Mouse (Mus musculus) embryo, embryonic 9.5 days (tissue): ENCODE data around the gene 2610021A01Rik.
A peak's percentile ranks its signal among the peaks of the same experiment; 100 is the strongest.
"Not testable (repeated sequence)": the region's sequence is repeated elsewhere in the genome, so short reads cannot be mapped to it uniquely, and the experiment has no call there.

ENCODE experiments used
- DNase-seq: peaks from one replicate; pipeline ENCODE4 v3.0.0-alpha.2; 2017; ENCODE audit errors: extremely low spot score

The 2610021A01Rik gene

DNA sequence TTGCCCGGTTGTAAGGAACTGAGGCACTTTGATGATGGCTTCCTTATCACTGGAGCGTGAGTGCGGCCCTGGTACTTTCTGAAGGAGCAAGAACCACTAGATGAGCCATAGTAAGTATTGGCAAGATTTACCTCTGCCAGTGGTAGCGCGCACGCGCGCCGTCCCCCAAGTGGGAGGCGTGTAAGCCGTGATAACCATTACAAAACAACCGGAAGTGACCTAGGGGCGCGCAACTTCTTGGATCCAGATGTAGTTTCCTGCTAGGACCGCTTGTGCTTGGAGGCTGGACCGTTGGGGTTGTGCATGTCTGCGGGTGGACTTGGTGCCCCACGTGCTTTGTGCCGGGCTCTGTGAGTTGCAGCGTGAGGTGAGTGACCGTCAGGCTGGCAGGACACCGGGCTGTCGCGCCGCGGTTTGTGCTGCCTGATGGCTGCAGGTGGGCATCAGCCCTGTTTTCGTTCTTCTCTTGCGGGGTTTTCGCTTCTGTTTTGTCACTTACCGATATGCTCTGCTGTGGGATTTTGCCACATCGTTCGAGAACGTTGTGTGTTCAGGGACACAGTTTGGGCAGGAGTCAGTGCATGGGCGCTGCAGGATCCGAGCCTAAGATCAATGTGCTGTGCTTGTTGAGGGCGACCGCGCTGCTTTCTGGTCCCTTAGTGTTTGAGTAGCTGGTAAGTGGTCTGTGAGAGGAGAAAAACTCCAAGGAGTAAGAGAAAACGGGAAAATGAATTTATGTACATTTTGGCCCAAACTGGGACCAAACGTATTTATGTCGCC, at the start of gene 2610021A01Rik:
TSS of gene 2610021A01Rik (plus strand) at position 197 of the 780 bp plus-strand sequence.
- peak; percentile 87 for DNase-seq

DNA sequence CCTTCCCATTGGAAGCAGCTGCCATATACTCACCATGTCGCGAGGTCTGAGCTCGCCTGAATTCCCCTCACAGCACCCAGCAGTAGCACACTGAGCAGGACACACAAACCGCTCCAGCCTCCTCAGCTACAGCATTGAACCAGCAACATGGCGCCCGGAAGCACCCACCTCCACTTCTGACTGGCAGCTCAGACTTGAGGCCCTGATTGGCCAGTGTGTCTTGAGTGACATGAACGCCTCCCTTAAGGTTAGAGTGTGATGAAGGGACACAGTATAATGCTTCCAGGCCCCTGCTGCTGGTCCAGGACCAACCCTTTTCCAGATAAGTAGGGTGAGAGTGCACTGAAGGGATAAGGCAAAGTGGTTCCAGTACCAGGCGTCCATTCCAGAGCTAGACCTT, 38.3 kb upstream of the 2610021A01Rik start:
- no peak for DNase-seq

DNA sequence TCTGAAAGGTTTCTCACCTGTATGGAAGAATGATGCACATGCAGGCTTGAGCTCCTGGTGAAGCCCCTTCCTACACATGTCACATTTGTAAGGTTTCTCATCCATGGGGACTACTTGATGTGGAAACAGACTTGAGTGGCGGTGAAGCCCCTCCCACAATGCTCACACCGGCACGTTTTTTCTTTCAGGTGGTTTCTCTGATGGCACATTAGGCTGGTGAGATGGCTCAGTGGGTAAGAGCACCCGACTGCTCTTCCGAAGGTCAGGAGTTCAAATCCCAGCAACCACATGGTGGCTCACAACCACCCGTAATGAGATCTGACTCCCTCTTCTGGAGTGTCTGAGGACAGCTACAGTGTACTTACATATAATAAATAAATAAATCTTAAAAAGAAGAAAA, 25.5 kb upstream of the 2610021A01Rik start, which contains the start of gene Gm6871:
TSS of gene Gm6871 (minus strand) at position 101 of the 400 bp plus-strand sequence.
- DNase-seq: not testable (repeated sequence)

DNA sequence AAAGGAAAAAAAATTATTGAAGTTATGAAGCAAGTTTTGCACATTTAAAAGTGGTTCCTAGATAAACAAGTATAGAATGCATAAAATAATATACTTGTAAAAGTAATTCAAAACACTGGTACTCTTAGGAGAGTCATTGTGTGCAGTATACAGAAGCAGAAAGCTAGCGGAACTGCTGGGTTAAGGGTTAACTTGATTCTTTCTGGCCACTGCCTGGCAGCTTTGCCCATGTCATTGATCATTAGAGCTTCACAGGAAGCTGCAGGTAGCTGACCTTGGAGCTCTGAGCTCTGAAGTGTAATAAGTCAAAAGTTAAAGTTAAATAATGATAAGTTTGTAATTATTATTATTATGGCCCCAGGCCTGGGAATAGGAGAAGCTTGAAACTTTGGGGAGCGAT, 21.1 kb upstream of the 2610021A01Rik start:
- no peak for DNase-seq

DNA sequence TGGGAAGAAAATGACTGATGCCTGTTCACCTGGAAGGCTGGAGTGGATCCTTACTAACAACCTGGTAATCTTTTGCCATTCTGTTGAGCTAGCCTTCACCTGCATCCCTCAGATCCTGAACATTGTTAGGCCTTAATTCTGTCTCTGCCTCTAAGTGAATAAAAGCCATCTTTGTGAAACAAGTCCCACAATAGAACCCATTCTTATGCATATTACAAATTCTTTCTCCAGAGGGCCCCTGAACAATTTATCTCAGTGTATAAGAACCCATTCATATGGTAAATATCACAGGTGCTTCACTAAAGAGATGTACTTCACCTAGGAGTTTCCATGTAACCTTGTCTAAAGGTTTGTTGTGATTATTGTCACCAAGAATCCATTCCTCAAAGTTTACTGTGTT, 17.0 kb upstream of the 2610021A01Rik start:
- no peak for DNase-seq

DNA sequence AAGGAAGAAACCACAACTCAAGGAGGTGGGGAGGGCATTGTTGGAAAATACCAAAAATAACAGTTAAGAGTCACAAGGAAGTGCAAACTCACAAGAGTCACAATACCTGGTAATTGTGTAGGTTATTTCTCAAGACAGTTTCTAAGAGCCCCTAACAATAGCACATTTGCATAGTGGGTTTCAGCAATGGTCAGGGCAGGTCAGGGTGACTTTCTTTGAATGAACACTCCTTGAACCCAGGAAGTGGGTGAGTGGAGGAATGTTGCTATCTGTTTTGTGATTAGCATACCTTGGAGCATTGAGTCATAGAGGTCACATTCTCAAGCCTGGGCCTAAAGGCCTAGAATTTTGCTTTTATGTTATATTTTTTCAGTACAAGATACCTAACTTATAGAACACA, 11.2 kb upstream of the 2610021A01Rik start:
- not testable (repeated sequence) for DNase-seq

DNA sequence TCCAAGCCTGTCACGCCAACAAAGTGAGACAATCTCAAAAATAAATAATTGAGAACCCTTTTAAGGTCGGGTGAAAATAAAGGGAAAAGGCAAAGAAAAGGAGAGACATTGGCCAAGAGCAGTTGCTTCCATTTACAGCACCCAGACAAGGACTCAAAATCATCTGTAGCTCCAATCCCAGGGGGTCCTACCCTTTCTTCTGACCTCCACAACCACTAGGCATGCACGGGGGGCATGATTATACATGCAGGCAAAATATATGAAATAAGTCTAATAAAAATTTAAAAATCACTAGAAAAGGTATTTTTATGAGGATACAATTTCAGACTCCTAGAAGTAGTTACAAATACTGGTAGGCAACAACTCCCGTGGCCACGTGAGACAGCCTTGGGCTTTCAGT, 415 bp upstream of the 2610021A01Rik start:
- no peak for DNase-seq

DNA sequence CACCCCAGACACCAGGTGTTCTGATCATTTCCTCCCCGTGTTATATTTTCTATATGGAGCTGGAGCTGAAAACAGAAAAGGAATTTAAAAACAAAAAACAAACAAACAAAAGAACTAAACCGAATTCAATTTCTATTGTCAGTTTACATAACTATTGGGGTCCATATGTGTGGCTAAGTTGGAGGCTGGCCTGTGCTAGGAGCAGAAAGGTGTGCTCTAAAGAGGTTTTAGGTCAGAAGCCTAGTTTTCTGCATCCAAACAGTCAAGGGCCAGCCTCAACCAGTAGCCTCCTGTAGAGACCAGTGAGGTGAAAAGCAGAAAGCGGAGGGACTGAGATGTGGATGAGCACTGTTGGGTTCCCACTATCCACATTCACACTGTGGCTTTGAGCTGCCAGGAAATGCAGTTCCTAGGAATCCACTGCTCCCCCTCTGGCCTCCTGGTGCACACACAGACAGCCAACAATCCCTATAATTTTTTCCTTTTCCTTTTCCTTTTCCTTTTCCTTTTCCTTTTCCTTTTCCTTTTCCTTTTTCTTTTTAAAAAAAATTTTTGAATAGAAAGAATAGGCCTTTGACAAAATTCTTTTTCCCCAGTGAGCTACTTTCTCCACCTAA, 1.0 kb downstream of the 2610021A01Rik start:
- peak; percentile 17 for DNase-seq

DNA sequence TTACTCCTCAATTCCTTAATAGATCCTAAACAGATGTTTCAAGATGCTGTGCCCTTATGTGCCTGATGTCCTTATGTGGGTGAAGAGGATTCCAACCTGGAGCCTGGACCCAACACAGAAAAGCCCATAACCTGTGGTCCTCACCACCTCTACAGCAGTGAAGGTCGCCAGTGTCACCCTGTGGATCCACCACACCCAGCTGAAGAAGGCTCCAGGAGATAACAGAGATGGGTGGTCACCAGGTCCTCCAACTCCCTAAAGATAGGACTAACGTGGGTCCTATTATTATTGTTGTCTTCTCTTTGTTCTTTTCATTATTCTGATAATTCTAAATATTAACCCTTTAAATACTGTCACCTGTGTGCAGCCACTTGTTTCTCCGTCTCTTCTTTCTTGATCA, 12.6 kb downstream of the 2610021A01Rik start:
- no peak for DNase-seq

DNA sequence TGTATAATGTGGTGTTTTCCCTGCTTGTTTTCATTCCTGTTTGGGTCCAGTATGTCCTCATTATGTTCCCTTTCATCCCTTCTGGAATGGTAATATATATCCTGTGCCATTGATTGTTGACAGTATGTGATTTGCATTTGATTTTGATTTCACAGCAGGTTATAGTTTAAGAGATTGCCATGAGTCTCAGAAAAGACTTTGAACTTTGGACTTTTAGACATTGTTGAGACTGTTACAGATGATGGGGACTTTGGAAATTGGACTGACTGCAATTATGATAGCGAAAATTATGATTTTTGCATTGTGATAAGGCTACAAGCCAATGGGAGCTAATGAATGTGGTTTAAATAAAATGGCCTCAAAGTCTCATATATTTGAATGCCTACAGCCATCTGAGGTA, 17.2 kb downstream of the 2610021A01Rik start:
- not testable (repeated sequence) for DNase-seq

DNA sequence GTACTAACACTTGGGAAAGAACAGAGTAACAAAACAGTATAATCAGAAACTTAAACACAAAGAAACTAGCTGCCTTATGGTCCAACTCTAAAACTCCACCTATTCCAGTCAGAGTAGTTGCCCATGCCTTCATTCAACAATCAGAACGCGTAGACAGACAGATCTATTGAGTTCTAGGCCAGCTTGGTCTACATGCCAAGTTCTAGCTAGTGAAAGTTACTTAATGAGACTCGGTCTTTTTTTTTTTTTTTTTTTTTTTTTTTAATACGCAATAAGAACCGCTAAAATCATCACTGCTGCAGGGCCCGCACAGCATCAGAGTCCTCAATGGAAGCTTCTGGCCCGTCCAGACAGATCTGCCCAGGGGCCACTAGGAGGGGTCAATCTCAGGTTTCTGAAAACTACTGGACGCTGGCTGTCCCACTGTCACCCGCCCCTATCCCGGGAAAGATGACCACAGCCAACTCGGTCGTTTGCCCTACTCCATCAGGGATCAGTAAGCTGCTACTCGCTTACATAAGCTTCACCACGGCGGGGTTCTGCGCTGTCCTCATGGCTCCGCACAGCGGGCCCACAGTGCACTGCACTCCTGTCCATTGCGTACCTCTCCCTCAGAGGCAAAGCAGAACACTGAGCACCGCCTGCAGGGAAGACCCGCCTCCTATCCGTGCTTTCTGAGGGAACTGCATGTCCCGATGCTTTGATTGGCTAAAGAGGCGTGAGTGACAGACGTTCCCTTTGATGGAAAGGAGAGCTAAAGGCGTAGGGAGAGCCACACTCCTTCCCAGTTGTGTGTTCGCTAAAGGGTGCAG, 33.6 kb downstream of the 2610021A01Rik start, which contains the start of gene Zfp788:
TSS of gene Zfp788 (plus strand) at position 795 of the 812 bp plus-strand sequence.
- DNase-seq: peak; percentile 89

DNA sequence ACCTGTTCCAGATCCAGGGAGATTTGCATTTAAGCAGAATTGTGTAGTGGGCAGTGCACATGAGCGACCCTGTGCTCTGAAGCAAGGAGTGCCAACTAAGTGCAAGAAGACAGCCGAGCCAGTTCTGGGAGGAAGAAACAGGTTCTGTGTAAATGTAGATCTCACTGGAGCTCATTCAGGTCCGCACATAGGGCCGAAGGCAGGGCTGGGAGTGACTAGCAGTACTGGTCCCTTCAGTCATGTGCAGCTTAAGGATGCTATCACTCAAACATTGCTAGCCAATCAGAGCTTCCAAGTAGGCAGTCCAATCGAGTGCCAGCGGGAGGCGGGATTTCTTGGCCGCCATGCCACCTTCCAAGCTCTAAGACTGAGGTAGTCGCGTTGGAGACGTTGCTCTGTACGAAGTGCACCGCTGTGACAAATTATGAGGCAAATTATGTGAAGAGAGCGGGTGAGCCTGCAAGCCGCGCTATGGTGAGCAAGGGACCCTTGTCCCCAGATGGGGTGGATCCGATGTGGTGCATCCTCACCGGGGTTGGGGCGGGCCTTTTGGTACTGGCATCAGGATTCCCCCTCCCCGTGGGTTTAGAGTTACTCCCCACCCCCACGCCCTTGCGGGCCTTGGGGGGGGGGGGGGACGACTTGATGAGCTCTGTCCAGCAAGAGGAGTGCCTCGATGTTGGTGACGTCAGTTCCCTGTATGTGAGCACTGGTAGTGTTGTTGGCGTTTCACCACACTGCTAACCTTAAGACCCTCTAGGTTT, 34.4 kb downstream of the 2610021A01Rik start:
- peak; percentile 87 for DNase-seq

DNA sequence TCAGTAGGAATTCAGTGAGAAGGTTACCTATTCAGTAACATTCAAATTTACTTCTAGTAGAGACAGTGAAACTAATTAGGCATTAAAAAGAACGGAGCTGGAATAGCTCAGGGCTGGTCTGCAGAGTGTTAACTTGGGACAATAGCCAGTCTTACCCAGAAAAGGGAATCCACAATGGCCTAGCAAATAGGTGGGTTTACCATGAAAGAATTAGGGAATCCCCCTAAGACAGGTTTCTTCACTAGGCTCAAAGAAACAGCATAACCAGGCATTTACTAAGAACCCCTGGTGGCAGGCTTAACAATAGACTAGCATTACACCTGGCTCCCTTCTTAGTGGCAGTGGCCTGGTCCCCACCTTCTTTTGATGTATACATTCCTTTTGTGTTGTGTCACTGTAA, 75.3 kb downstream of the 2610021A01Rik start:
- DNase-seq: not testable (repeated sequence)
